Mouse (Mus musculus): Measurements from ENCODE around the gene Alk.

Alk gene

DNA sequence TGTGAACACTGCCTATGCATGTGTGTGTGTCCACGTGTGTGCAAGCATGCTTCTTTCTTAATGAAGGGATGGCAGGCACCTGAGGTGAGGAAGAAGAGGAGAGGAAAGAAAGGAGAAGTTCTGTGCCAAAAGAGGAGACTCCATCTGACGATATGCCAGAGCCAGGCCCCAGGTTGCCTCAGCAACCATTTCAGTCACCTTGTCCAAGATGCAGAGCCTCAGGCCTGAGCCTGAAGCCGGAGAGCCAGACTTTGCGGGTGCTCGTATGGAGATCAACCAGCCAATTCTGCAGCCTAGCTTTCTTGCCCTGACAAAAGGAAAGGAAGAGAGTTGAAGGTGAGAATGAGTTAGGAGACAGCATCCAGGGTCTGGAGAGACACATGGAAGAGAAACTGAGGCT lies 566.1 kb downstream of the Alk start:
- DNase-seq (ENCODE audit: low read depth, low spot score) = no peak

DNA sequence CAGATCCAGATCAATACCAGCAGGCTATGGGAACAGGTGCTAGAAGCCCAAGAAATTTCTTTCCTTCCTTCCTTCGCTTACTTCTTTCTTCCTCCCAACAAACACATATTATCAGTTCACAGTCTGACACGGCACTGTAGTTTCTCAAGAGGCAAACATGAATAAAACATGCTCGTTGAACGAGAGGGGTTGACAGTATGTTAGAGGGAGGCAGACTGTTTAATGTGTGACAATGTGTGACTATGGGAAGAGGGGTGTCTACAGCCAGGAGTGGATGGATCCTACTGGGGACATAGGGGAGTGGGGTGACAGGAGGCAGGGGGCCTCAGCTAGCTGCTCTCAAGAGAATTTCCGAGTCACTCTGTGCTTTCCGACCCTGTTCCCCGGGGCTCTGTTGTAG lies 573.8 kb downstream of the Alk start:
- no peak for DNase-seq (ENCODE audit: low read depth, low spot score)

DNA sequence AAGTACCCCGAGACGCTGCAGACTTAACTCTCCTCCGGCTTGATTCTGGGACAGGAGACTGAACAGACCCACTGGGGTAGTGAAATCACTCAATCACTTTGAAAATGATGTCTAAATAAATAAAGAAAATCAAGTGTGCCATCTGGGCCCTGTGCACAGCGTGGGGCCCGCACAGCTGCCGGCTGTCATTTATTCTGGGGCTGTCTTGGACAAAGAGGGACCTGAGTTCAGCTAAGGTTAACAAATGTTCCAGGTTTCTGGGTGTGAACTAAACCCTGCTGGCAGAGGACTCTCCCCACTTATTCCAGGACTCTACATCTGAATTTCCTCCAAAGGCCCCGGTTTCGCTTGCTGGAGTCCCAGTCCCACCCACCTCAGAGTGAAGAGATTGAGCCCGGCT lies 581.1 kb downstream of the Alk start:
- DNase-seq (ENCODE audit: low read depth, low spot score) = no peak

DNA sequence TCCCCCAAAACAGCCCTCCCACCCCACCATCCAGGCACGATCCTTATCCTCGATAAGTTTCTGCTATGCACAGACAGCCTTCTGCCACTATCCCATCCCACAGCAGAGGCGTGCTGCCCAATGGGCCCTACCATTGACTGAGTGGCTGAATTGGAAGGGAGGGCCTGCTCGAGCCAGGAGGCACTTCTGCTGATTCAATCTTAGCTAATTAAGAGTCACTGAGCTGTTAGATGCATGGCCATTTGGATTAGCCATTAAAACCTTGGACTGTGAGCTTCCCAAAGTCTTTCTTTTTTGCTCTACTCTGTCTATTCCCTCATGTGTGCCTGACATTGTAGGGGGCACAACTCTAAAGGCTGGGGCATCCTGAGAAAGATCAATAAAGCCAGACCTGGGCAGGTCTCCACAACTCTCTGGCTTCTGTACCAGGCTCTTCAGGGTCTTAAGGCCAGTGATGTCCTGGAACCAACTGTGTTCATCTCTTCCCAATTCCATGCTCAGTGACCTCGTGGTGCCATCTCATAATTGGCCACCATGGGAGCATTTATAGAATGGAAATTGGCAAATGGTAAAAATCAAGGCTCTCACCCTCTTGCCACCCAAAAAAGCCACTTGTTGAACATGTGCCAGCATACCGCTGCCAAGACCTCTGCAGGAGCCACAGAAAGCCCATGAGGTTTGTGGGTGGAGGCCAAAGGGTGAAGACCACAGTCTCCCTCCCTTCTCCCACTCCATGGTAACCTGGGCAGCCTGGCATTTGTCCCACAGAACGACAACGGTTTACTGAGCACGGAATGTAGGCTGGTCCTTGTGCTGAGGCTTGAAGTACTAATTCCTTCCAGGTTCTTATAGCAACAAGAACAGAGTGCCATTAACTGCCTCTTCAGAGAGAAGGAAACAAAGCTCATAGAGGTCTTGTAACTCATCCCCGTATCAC lies 582.4 kb downstream of the Alk start:
- DNase-seq (ENCODE audit: low read depth, low spot score) = no peak

GRCm38 (mm10) chr17:72017329-72017728 lies 587.1 kb downstream of the Alk start:
- no peak for DNase-seq (ENCODE audit: low read depth, low spot score)

DNA sequence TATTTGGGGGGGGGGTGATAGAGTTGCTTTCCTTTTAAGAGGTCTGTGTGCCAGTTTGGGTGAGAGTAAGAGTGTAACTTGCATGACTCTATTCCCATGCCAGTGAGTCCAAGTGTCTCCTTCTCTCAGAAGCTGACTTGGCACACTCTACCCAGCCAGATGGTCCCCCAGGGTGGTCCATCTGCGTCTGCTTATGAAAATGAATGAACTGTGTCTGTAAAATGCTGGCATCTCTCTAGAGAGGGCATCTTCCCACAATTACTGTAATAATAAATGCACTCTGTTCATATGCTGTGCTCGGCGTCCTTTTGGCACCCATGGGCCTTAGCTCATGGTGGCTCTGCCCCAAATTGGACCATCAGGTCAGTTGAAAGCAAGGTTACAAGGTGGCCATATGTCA lies 589.2 kb downstream of the Alk start:
- peak; percentile 74 for DNase-seq (ENCODE audit: low read depth, low spot score)

DNA sequence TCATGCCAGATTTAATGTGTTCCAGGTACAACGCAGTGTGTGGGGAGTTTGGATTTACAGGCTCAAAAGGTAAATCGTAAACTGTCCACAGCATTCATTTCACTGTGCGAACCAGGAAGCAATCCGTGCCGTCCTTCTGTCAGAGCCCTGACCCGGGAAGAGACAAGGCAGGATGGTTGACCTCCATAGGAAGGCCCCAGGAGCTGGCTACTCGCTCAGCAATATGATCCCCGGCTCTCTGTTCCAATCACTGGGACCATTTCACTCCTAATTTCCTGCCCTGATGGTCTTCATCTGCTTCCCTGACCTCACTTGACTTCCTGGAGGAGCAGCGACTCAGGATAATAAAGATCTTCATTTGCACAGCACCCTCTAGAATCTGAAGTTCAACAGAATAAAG lies 591.7 kb downstream of the Alk start:
- DNase-seq (ENCODE audit: low read depth, low spot score) = no peak

GRCm38 (mm10) chr17:72009836-72010235 lies 594.6 kb downstream of the Alk start:
- DNase-seq (ENCODE audit: low read depth, low spot score) = no peak

DNA sequence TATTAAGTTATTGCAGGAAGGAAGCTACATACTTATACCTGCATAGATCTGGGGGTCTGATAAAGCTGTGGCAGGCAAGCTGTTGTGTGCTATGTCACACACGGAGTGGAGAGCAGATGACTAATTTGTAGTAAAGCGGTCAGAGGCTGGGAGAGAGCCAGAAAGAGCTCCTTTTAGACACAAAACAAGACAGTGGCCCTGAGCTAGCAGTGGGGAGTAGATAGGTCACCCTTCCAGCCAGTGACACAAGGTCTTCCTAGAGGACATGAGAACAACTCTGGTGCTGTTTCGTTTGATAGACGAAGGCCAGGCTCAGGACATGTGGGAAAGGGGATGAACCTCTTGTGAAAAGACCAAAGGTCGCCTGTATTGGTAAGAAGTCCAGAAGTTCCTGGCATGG lies 596.0 kb downstream of the Alk start:
- DNase-seq (ENCODE audit: low read depth, low spot score) = no peak

DNA sequence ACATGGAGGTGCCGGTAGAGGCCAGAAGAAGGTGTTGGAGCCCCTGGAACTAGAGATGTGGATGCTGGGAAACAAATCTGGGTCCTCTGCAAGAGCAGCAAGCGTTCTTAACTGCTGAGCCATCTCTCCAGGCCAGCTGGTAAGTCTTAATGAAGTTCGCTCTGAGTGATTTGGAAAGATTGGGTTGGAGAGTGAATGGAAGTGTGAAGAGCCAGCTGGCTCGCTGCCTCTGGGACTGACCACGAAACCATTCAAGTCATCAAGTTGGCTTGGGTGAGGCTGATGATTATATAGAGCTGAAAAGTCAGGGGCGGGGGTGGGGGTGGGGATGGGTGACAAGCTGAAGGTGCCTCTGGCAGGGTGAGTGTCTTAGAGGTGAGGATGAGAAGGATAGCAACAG lies 599.1 kb downstream of the Alk start:
- no peak for DNase-seq (ENCODE audit: low read depth, low spot score)

- DNase-seq (ENCODE audit: low read depth, low spot score) = no peak
These were observed 604.6 kb downstream of the Alk start for GRCm38 (mm10) chr17:71999527-72000482.

DNA sequence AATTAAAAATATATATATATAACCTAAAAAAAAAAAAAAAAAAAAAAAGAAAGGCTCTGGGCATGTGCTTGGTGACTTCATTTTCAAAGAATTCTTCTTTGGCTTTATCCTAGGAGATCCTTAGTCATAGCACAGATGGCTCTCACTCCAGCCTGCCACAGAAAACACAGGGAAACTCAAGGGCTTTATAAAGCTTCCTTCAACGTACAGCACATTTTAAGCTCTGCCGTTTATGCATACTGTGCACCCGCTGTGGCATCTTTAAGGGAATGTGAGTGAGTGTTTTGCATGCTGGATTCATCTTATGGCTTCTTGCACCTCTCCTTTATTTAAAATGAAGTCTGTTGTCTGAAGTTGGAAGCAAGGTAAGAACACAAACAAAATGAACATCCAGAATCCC lies 606.7 kb downstream of the Alk start:
- DNase-seq (ENCODE audit: low read depth, low spot score) = no peak

GRCm38 (mm10) chr17:71995539-71995938 lies 608.9 kb downstream of the Alk start:
- DNase-seq (ENCODE audit: low read depth, low spot score) = no peak

DNA sequence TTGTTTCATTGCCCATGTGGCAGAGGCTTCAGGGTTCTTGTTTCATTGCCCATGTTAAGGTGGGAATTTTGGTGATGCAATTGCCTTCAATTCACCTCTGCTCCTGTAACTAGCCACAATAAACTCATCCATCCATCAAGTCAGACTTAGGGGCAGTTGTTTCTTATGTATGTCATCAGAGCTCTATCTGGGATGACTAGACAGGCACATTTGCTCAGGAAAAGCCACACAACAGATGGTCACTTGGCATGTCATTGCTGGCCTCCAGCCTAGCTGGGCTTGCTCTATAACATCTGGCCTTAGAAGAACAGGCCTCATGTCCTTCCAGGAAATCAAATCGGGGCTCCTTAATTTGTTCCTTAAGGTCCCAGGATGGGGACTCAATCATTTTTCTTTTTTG lies 610.3 kb downstream of the Alk start:
- no peak for DNase-seq (ENCODE audit: low read depth, low spot score)

GRCm38 (mm10) chr17:71993011-71993410 lies 611.4 kb downstream of the Alk start:
- no peak for DNase-seq (ENCODE audit: low read depth, low spot score)

DNA sequence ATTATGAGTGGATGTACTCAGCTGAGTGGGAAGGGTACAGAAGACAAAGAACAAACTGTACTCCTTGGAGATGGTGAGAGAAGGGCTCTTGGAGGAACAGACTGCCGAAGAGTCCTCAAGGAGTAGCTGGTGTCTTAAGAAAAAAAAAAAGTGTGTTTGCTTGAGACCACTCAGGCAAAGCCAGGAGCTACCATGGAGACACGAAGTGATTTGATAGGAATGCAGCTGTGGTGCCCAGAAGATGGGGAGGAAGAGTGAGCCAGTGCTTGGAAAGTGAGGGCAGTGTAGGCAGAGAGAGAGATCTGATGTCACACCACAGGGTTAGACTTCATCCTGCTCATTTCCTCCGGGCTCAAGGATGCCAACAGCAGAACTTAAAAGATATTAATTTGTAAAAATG lies 613.2 kb downstream of the Alk start:
- DNase-seq (ENCODE audit: low read depth, low spot score) = no peak

DNA sequence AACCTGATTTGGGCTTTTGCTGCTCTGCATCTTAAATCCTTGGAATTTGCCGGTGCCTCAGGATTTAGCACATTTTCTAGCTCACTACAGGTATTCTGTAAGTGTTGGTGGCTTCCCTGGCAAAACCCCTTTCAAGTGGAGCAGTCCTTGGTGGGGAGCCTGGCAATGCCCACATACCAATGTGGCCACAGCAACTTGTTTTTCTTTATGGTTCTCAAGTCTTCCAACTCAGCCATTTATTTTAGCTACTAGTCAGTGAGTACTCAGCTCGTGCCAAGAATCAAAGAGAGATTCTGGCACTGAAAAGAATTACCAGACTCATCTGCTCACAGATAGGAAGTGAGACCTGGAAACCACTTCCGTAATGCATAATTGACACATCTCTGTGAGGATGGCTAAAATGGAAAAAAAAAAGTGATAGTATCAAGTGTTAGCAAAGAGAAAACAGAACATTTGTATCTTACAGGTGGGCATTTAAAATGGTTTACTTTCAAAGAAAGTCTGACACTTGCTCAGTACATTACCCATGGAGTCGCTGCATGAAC lies 614.2 kb downstream of the Alk start:
- DNase-seq (ENCODE audit: low read depth, low spot score) = no peak

GRCm38 (mm10) chr17:71988736-71989569 lies 615.5 kb downstream of the Alk start:
- DNase-seq (ENCODE audit: low read depth, low spot score) = no peak

DNA sequence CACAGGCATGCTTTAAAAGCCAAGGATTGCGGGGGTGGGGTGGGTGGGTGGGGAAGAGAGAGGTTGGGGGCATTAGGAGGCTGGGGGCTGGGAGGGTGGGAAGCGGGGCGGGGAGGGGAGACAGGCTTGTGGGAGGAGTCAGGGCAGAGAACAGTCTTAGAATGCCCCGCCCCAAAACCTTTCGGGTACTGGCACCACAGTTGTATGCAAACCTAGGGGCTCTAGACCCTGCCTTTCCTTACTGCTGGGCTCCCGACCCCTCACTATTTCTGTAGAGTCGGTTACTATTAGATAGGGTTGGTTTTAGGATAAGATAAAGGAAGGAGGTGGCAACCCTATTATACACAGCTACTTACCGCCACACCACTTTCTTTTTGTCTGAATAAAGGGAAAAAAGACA lies 617.4 kb downstream of the Alk start:
- no peak for DNase-seq (ENCODE audit: low read depth, low spot score)

DNA sequence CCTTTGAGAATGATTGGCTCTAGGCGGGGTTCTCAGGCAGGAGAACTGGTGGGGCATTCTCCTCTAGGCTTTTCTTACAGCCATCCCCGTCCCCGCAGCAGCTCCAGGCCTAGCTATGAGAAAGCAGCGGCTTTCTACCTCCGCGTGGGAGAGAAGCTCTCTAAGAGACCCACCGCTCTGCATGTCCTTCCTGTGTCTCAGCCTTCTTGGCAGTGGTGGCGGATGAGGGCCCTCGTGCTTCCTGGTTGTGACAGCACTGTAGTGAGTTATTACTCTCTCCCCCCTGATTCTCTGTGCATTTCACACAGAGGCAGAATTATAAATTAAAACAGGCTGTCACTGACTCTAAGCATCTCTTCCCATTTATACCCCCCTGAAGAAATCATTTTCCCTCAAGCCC lies 618.0 kb downstream of the Alk start:
- no peak for DNase-seq (ENCODE audit: low read depth, low spot score)

GRCm38 (mm10) chr17:71981177-71981576 lies 623.2 kb downstream of the Alk start:
- DNase-seq (ENCODE audit: low read depth, low spot score) = no peak
